Mouse (Mus musculus) testis, postnatal 10 days (tissue): ENCODE measurements around the gene Erap1.
"Not testable (repeated sequence)": the region's sequence is repeated elsewhere in the genome, so short reads cannot be mapped to it uniquely, and the experiment has no call there.

ENCODE experiments used
- DNase-seq: peaks from one replicate; pipeline ENCODE4 v3.0.0; 2021; ENCODE audit warnings: low spot score

The Erap1 gene

GRCm38 (mm10) chr13:74638793-74639711 is at the start of gene Erap1:
Gene Erap1, plus strand, starts transcription at chr13:74639568.
- DNase-seq: no peak

GRCm38 (mm10) chr13:74591401-74591821 is 48.0 kb upstream of the Erap1 start:
- peak; percentile 42 for DNase-seq

- DNase-seq: not testable (repeated sequence)
Observed at GRCm38 (mm10) chr13:74591828-74592227, 47.5 kb upstream of the Erap1 start.

DNA sequence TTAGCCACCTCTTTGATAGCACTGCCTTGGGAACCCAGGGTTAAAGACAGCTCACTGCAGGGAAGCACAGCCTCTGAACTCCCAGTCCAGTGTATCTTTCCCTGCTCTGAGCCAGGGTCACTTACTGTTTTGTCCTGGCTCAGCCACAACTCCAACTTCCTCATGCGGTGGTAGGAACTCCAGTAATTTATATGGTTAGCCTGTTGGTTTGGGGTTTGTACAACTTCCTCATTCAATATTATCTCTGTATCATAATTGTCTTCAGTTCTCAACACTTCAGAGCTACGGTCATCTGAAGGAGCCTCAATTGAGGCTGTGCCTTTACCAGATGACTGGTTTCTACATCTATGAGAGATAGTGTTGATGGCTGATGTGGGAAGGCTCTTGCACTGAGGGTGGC is 42.3 kb upstream of the Erap1 start:
- DNase-seq: not testable (repeated sequence)

DNA sequence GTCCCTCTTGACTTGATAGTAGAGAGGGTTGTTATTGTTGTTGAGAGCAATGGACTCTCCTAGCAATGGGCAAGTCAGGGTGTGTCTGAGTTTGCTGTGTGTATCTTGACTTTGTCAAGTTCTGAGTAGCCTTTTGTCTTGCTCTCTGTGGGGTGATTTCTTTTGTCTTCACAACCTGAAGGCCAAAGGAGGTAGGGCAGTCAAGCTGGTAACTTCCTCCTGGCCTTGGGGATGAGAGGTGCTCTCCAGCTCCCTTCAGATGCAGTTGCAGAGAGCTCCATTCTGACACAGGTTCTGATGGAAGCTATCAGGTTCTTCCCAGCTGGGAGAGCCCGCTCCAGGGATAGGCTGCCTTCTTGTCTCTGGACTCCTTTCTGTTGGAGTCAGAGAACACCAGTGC is 37.6 kb upstream of the Erap1 start:
- not testable (repeated sequence) for DNase-seq

GRCm38 (mm10) chr13:74617163-74618019 is 22.0 kb upstream of the Erap1 start:
- peak; percentile 77 for DNase-seq

GRCm38 (mm10) chr13:74632327-74632726 is 7.0 kb upstream of the Erap1 start:
- no peak for DNase-seq

GRCm38 (mm10) chr13:74632857-74633256 is 6.5 kb upstream of the Erap1 start:
- no peak for DNase-seq

GRCm38 (mm10) chr13:74639712-74640522 is 549 bp downstream of the Erap1 start:
- DNase-seq: peak; percentile 92

- DNase-seq: not testable (repeated sequence)
Observed at GRCm38 (mm10) chr13:74640523-74640920, 1.2 kb downstream of the Erap1 start.

DNA sequence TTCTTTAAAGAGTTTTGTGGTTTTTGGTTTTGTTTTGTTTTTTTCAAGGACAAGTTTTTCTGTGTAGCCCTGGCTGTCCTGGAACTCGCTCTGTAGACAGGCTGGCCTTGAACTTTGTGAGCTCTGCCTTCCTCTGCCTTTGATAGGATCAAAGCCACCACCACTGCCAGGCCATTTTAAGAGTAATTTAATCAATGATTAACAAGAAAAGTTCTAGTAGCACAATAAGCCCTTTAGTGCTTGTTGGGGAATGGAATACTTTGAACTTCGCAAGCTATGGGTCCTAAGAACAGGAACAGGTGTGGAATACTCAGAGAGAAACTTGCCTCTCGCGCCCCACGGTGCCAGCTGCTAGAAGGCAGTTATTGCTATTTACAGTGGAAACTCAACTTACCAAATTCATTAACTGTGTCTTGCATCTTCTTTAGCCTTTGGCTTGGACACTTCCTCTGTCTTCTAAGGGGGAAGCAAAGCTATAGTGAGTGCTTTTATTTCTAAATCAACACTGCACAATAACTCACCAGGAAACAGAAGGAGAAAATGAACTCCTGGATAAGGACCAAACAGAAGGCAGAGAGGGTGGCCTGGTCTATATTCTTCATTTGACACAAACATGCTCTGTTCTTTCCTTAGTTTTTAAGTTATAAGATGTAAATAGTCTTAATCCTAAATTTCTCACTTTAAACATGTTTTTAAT is 56.3 kb downstream of the Erap1 start:
- DNase-seq: no peak

DNA sequence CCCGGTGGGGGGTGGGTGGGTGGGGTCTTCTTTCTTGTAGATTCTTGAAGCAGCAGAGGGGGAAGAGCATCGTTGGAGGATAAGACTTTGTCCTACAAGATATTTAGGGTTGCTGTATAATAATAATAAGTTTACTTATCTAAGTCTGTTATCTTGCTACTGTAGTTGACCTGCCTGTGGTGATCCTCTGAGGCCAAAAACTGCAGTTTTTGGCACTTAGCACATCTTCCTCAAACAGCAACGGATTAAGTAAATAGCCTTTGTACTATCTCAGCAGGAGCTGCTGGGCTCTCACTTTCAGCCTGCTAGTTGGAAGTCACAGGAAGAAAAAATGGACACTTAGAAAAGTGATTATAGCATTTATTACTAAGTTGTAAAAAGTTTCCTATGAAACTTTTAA is 56.9 kb downstream of the Erap1 start:
- DNase-seq: no peak

DNA sequence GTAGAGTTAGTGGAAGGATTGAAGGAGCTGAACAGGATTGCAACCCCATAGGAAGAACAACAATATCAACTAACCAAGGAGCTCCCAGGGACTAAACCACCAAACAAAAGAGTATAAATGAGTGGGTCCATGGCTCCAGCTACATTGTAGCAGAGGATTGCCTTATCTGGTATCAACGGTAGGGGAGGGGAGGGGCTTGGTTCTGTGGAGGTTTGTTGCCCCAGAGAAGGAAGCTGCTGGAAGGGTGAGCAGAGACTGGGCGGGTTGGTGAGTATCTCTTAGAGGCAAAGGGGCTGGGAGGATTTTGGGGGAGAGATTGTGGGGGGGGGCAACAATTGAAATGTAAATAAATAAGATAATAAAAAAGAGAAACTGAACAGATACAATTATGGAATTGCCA is 79.6 kb downstream of the Erap1 start:
- DNase-seq: no peak

GRCm38 (mm10) chr13:74733726-74734125 is 94.4 kb downstream of the Erap1 start:
- DNase-seq: no peak

DNA sequence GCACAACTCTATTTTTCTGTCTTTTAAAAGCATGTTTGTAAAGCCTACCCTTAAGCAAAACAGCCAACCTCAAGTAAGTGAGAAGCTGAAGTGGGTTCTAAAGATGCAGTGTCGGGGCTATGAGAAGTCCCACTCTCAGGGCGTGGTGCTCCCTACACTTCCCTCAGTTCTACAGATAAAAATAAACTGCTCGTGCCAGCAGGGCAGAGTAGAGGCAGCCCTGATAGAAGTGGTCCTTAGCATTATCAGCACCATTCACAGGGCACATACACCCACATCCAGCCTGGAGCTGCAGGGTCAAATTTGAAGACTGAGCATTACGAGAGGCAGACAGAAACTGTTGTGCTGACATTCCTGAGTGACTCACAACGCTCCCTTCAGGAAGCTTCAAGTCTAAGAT is 96.5 kb downstream of the Erap1 start:
- DNase-seq: no peak

GRCm38 (mm10) chr13:74736396-74736795 is 97.0 kb downstream of the Erap1 start:
- no peak for DNase-seq
